Mouse (Mus musculus) ES-E14 (cell line): Measurements from ENCODE around the gene Zfp367. TPM values are rescaled to one million over a fixed set of nuclear protein-coding genes. Genes with fewer than 3 reads are reported as not detected.
A peak's percentile ranks its signal among the peaks of the same experiment; 100 is the strongest.

Experiments used
- DNase-seq: peaks from one replicate; pipeline ENCODE4 v3.0.0-alpha.2; 2013; ENCODE audit warnings: low read depth, low spot score
- H3K27ac ChIP-seq: 2 replicates; pipeline ENCODE4 v1.5.1; 2012; ENCODE audit warnings: low read depth, mild to moderate bottlenecking, low read length, moderate library complexity, mixed read lengths; ENCODE audit not compliant: poor library complexity, insufficient read depth, severe bottlenecking
- H3K36me3 ChIP-seq: 2 replicates; pipeline ENCODE4 v1.6.1; 2012; ENCODE audit warnings: mild to moderate bottlenecking, low read length, moderate library complexity, mixed read lengths; ENCODE audit not compliant: control insufficient read depth, poor library complexity, insufficient read depth, severe bottlenecking
- H3K4me1 ChIP-seq, 2 experiments: fragments of 150-350 bp in 1 of 2; sonication (generic) in 1 of 2; 2 replicates each; pipeline ENCODE4 v1.6.1; 2012; ENCODE audit warnings: low read length in 2 of 2, mild to moderate bottlenecking in 1 of 2, mixed read lengths in 1 of 2; ENCODE audit not compliant: control insufficient read depth in 2 of 2, insufficient read depth in 2 of 2, poor library complexity in 1 of 2
- H3K4me3 ChIP-seq, 2 experiments: fragments of 150-350 bp in 1 of 2; sonication (generic) in 1 of 2; 2 replicates each; pipeline ENCODE4 v1.5.1; 2012; ENCODE audit warnings: low read length in 2 of 2, low read depth in 1 of 2, mild to moderate bottlenecking in 1 of 2, mixed read lengths in 1 of 2; ENCODE audit not compliant: insufficient read depth in 1 of 2, poor library complexity in 1 of 2, severe bottlenecking in 1 of 2
- H3K9ac ChIP-seq: 2 replicates; pipeline ENCODE4 v1.6.1; 2012; ENCODE audit warnings: low read depth, mild to moderate bottlenecking, low read length, mixed read lengths; ENCODE audit not compliant: poor library complexity, insufficient read depth, severe bottlenecking
- H3K9me3 ChIP-seq: fragments of 150-350 bp; sonication (generic); 2 replicates; pipeline ENCODE4 v1.6.1; 2012; ENCODE audit warnings: low read depth, mild to moderate bottlenecking, low read length; ENCODE audit not compliant: control insufficient read depth, insufficient read depth
- CHD2 ChIP-seq: IDR thresholded peaks from 2 replicates; pipeline ENCODE4 v1.6.1; 2014; ENCODE audit warnings: mild to moderate bottlenecking, low read depth, low read length, inconsistent platforms
- HCFC1 ChIP-seq: IDR thresholded peaks from 2 replicates; pipeline ENCODE4 v1.6.1; 2012; ENCODE audit warnings: low read length, inconsistent platforms, borderline replicate concordance; ENCODE audit not compliant: insufficient read depth
- MAFK ChIP-seq: IDR thresholded peaks from 2 replicates; pipeline ENCODE4 v1.6.1; 2014; ENCODE audit warnings: mild to moderate bottlenecking, low read depth, low read length, inconsistent platforms; ENCODE audit not compliant: insufficient read depth
- ZC3H11A ChIP-seq: IDR thresholded peaks from 2 replicates; pipeline ENCODE4 v1.6.1; 2012; ENCODE audit warnings: low read depth, mild to moderate bottlenecking, inconsistent platforms, low read length, borderline replicate concordance
- ZNF384 ChIP-seq: IDR thresholded peaks from 2 replicates; pipeline ENCODE4 v1.6.1; 2012; ENCODE audit warnings: low read depth, low read length, inconsistent platforms
- in situ Hi-C, 2 experiments: fragments of 600-800 bp; cut with MboI; formaldehyde crosslinking; loops; one replicate each; pipeline ENCODE4 v1.15.1; 2025; ENCODE audit warnings: low sequenced_read_pairs in 2 of 2, inconsistent platforms in 1 of 2; ENCODE audit not compliant: unreplicated experiment in 2 of 2
- total RNA-seq: library from RNA; depleted of rRNA; stranded (reverse); fragments of 300-350 nt; gene quantifications from 2 replicates; pipeline ENCODE4 v1.2.3, GENCODE M21; 2012

Gene Zfp367
- total RNA-seq, 1 experiment, result 18.0 TPM

GRCm38 (mm10) chr13:64108381-64108850 is 44.6 kb downstream of the Zfp367 start:
- Histone ChIP-seq H3K9ac (no peak overlapping the region), H3K36me3 (no peaks in the 10 kb centered on the region), H3K4me3 (no peak overlapping the region), H3K9me3 (no peaks in the 10 kb centered on the region), H3K4me1 (peaks cover 1 to 4% of the 10 kb centered on the region in 2 experiments; a peak in 1 of 4 replicates), H3K27ac (no peak overlapping the region)
- in situ Hi-C loops, result no loop called here
- no peak for TF ChIP-seq ZC3H11A
- no peak for TF ChIP-seq HCFC1
- no peak for TF ChIP-seq MAFK
- TF ChIP-seq ZNF384, result no peak
- DNase-seq, result no peak

DNA sequence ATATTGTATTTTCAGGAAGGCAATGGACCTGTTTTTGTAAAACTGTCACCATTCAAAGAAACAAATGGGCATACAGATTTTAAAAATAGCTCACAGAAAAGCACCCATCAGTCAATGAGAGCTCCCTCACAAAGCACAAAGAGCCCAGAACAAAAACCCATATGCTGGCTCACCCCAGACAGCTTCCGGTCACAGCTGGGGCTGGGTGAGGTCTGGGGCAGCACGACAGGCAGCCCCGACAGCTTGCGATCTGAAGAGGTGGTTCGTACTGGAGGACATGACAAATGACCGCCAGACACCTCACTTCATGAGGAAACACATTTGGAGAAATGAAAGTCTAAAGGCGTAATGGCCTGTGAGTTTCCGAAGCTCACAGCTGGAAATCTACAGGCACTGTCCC is 45.5 kb downstream of the Zfp367 start:
- in situ Hi-C loops, result no loop called here
- H3K9ac ChIP-seq, result no peak overlapping the region
- no peaks in the 10 kb centered on the region for H3K9me3 ChIP-seq
- no peak for DNase-seq
- H3K27ac ChIP-seq, result no peak overlapping the region
- 0 out of 2 replicates have a peak, but pooled peaks have one; percentile 42 for TF ChIP-seq ZNF384
- TF ChIP-seq MAFK, result no peak
- TF ChIP-seq HCFC1, result no peak
- no peak overlapping the region for H3K4me3 ChIP-seq
- peaks cover 1 to 4% of the 10 kb centered on the region in 2 experiments; a peak in 1 of 4 replicates for H3K4me1 ChIP-seq
- no peaks in the 10 kb centered on the region for H3K36me3 ChIP-seq

- TF ChIP-seq CHD2, result no peak
- no peak for TF ChIP-seq HCFC1
- TF ChIP-seq ZC3H11A, result no peak
- no peak for TF ChIP-seq ZNF384
- no peak for TF ChIP-seq MAFK
- DNase-seq, result no peak
- H3K36me3 ChIP-seq, result no peaks in the 10 kb centered on the region
- in situ Hi-C loops, result no loop called here
- no peak overlapping the region for H3K4me3 ChIP-seq
- H3K9ac ChIP-seq, result no peak overlapping the region
- H3K27ac ChIP-seq, result no peak overlapping the region
- H3K9me3 ChIP-seq, result no peaks in the 10 kb centered on the region
- H3K4me1 ChIP-seq, result peaks cover 1 to 4% of the 10 kb centered on the region in 2 experiments; a peak in 1 of 4 replicates
Measured at GRCm38 (mm10) chr13:64107105-64107504, 45.9 kb downstream of the Zfp367 start.

GRCm38 (mm10) chr13:64105690-64106089 is 47.3 kb downstream of the Zfp367 start:
- TF ChIP-seq CHD2 (no peak), HCFC1 (no peak), MAFK (no peak), ZC3H11A (no peak), ZNF384 (no peak)
- H3K4me3 ChIP-seq, result no peak overlapping the region
- in situ Hi-C loops, result no loop called here
- H3K9me3 ChIP-seq, result no peaks in the 10 kb centered on the region
- H3K9ac ChIP-seq, result no peak overlapping the region
- peaks cover 1 to 4% of the 10 kb centered on the region in 2 experiments; a peak in 1 of 4 replicates for H3K4me1 ChIP-seq
- no peaks in the 10 kb centered on the region for H3K36me3 ChIP-seq
- no peak for DNase-seq
- H3K27ac ChIP-seq, result no peak overlapping the region

GRCm38 (mm10) chr13:64100186-64100585 is 52.8 kb downstream of the Zfp367 start:
- in situ Hi-C loops, result no loop called here
- H3K27ac ChIP-seq, result no peak overlapping the region
- no peak for DNase-seq

More at GRCm38 (mm10) chr13:64100186-64100585, 52.8 kb downstream of the Zfp367 start:
- no peaks in the 10 kb centered on the region for H3K4me1 ChIP-seq
- no peak overlapping the region for H3K4me3 ChIP-seq
- no peak overlapping the region for H3K9ac ChIP-seq
- no peaks in the 10 kb centered on the region for H3K9me3 ChIP-seq
- 0 out of 2 replicates have a peak, but pooled peaks have one; percentile 11 for TF ChIP-seq ZC3H11A
- no peak for TF ChIP-seq ZNF384
- no peak for TF ChIP-seq CHD2
- no peak for TF ChIP-seq HCFC1
- H3K36me3 ChIP-seq, result no peaks in the 10 kb centered on the region
